Mouse (Mus musculus) testis, adult 2 months (tissue): ENCODE results near the gene Gm49373. TPM values are rescaled to one million over a fixed set of nuclear protein-coding genes. Genes with fewer than 3 reads are reported as not detected.

ENCODE experiments used
- H3K27ac ChIP-seq: fragments of 200-500 bp; 2 replicates; pipeline ENCODE4 v1.5.1; 2012; ENCODE audit warnings: low read depth, low read length; ENCODE audit not compliant: control insufficient read depth, insufficient read depth
- H3K27me3 ChIP-seq: fragments of 200-500 bp; 2 replicates; pipeline ENCODE4 v1.6.1; 2012; ENCODE audit warnings: mild to moderate bottlenecking, low read length, moderate library complexity; ENCODE audit not compliant: control insufficient read depth, insufficient read depth
- H3K36me3 ChIP-seq: fragments of 200-500 bp; 2 replicates; pipeline ENCODE4 v1.6.1; 2012; ENCODE audit warnings: mild to moderate bottlenecking, low read length; ENCODE audit not compliant: control insufficient read depth, insufficient read depth
- H3K4me1 ChIP-seq: fragments of 200-500 bp; 2 replicates; pipeline ENCODE4 v1.6.1; 2012; ENCODE audit warnings: low read length; ENCODE audit not compliant: control insufficient read depth, insufficient read depth
- H3K4me3 ChIP-seq: fragments of 200-500 bp; 2 replicates; pipeline ENCODE4 v1.5.1; 2012; ENCODE audit warnings: low read depth, mild to moderate bottlenecking, low read length, moderate library complexity, mixed read lengths; ENCODE audit not compliant: control insufficient read depth
- CTCF ChIP-seq: fragments of 200-500 bp; IDR thresholded peaks from 2 replicates; pipeline ENCODE4 v1.5.1; 2012; ENCODE audit warnings: low read depth, mild to moderate bottlenecking, inconsistent platforms, low read length, moderate library complexity; ENCODE audit not compliant: control insufficient read depth, insufficient read depth, insufficient replicate concordance
- POLR2A ChIP-seq: fragments of 200-500 bp; IDR thresholded peaks from 2 replicates; pipeline ENCODE4 v1.6.1; 2012; ENCODE audit warnings: low read depth, mild to moderate bottlenecking, inconsistent platforms, low read length, moderate library complexity; ENCODE audit not compliant: control insufficient read depth
- polyA plus RNA-seq: library from polyadenylated mRNA; depleted of rRNA; stranded (reverse); fragments of >200 nt; gene quantifications from 2 replicates; pipeline ENCODE4 v1.2.3, GENCODE M21; 2012; rRNA removed

Gm49373 gene
- polyA plus RNA-seq = 0.11 and 0.36 TPM in 2 replicates

- H3K36me3 ChIP-seq = no peaks in the 10 kb centered on the region; the same call in 1 of the 2 replicates
- H3K27ac ChIP-seq = peak within 1 kb of the TSS; percentile 85
- peak; percentile 77; the same call in 1 of the 2 replicates for TF ChIP-seq POLR2A
- TF ChIP-seq CTCF = no peak
- no peaks in the 10 kb centered on the region for H3K27me3 ChIP-seq
- peaks cover 5% of the 10 kb centered on the region for H3K4me1 ChIP-seq
- H3K4me3 ChIP-seq = peak within 1 kb of the TSS; percentile 91
Observed at GRCm38 (mm10) chr9:21073044-21073840, at the start of gene Gm49373, which contains the start of gene Fdx1l. Gene Gm49373, minus strand, starts transcription at chr9:21073096. Gene Fdx1l, minus strand, starts transcription at chr9:21073614.

- Histone ChIP-seq H3K4me3 (no peak overlapping the region), H3K36me3 (no peaks in the 10 kb centered on the region; the same call in 1 of the 2 replicates), H3K27me3 (no peaks in the 10 kb centered on the region), H3K4me1 (no peaks in the 10 kb centered on the region), H3K27ac (no peak overlapping the region)
- TF ChIP-seq CTCF = no peak
- no peak for TF ChIP-seq POLR2A
Observed at GRCm38 (mm10) chr9:21121483-21121882, 48.6 kb upstream of the Gm49373 start.

- no peaks in the 10 kb centered on the region for H3K27me3 ChIP-seq
- H3K27ac ChIP-seq = no peak overlapping the region
- H3K4me3 ChIP-seq = no peak overlapping the region
- H3K36me3 ChIP-seq = no peaks in the 10 kb centered on the region; the same call in 1 of the 2 replicates
- TF ChIP-seq CTCF (no peak), POLR2A (no peak)
- H3K4me1 ChIP-seq = no peaks in the 10 kb centered on the region
Observed at GRCm38 (mm10) chr9:21117073-21117472, 44.2 kb upstream of the Gm49373 start.

DNA sequence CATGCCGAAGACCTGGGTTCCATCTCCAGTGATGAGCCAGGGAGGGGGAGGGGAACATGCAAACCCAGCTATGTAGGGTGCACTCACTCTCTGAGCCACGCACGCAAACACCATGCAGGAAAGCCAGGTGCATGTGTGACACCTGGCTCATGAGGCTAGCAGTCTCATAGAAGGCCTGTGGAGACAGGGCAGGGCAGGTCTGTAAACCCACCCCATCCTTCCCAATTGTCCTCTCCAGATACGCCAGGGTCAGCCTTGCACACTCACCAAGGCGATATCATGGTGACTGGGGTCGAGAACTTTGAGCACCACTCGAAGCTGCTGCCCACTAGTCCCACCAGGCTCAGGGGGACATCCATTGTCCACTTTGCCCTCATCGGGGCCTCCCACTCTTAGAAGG is 42.2 kb upstream of the Gm49373 start:
- Histone ChIP-seq H3K27ac (no peak overlapping the region), H3K27me3 (no peaks in the 10 kb centered on the region), H3K4me3 (no peak overlapping the region), H3K4me1 (no peaks in the 10 kb centered on the region), H3K36me3 (no peaks in the 10 kb centered on the region; the same call in 1 of the 2 replicates)
- TF ChIP-seq POLR2A = no peak
- TF ChIP-seq CTCF = no peak

DNA sequence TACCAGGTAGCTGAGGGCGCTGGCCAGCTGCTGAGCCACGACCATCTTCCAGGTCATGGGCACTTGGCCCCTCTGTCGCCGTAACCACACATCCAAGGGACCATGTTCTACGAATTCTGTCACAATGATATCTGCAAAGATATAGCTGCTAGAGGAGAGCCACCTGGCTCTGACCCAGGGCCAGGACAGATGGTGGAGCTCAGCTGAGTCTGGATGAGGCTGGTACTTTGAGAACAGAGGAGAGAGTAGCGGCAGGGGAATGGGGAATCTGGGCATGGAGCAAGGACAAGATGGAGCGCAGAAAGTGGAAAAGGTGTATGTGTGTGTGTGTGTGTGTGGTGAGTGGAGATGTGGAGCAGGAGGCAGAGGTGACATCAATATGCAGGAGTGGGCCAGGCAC is 41.3 kb upstream of the Gm49373 start:
- Histone ChIP-seq H3K27ac (no peak overlapping the region), H3K27me3 (no peaks in the 10 kb centered on the region), H3K4me3 (no peak overlapping the region), H3K36me3 (no peaks in the 10 kb centered on the region), H3K4me1 (no peaks in the 10 kb centered on the region)
- no peak for TF ChIP-seq POLR2A
- TF ChIP-seq CTCF = no peak

- H3K4me3 ChIP-seq = no peak overlapping the region
- no peaks in the 10 kb centered on the region for H3K4me1 ChIP-seq
- TF ChIP-seq POLR2A (no peak), CTCF (no peak)
- no peak overlapping the region for H3K27ac ChIP-seq
- H3K27me3 ChIP-seq = no peaks in the 10 kb centered on the region
- no peaks in the 10 kb centered on the region for H3K36me3 ChIP-seq
Observed at GRCm38 (mm10) chr9:21113751-21114150, 40.9 kb upstream of the Gm49373 start.

GRCm38 (mm10) chr9:21107607-21108237 is 34.8 kb upstream of the Gm49373 start:
- TF ChIP-seq POLR2A = peak; percentile 12; the same call in 1 of the 2 replicates
- TF ChIP-seq CTCF = 0 out of 2 replicates have a peak, but pooled peaks have one; percentile 3
- no peaks in the 10 kb centered on the region for H3K36me3 ChIP-seq
- no peaks in the 10 kb centered on the region for H3K27me3 ChIP-seq
- H3K4me3 ChIP-seq = no peak overlapping the region
- peaks cover 3% of the 10 kb centered on the region for H3K4me1 ChIP-seq
- H3K27ac ChIP-seq = no peak overlapping the region
